Mouse (Mus musculus): ENCODE measurements around the gene Prkaa1. TPM values are rescaled to one million over a fixed set of nuclear protein-coding genes. Genes with fewer than 3 reads are reported as not detected.
"Not testable (repeated sequence)": the region's sequence is repeated elsewhere in the genome, so short reads cannot be mapped to it uniquely, and the experiment has no call there.

The Prkaa1 gene
- polyA plus RNA-seq, 1 experiment from 2014 or later = 17.7 TPM

GRCm38 (mm10) chr15:5188029-5188428 is 44.4 kb downstream of the Prkaa1 start:
- Histone ChIP-seq H3K9me3 (no peaks in the 10 kb centered on the region), H3K4me2 (replicated peaks) (no peak overlapping the region), H3K36me3 (0 out of 2 replicates have a peak, but pooled peaks cover 6% of the 10 kb centered on the region), H3K9ac (no peak overlapping the region), H3K27ac (no peak overlapping the region), H3K27me3 (replicated peaks) (no peaks in the 10 kb centered on the region), H3K4me3 (no peak overlapping the region), H3K4me1 (peaks cover 14% of the 10 kb centered on the region)
- 100% methylated on average over 1 of the region's 1 CpGs for WGBS
- ATAC-seq (ENCODE audit: low FRiP score, low read depth) = no peak

GRCm38 (mm10) chr15:5189504-5190093 is 45.9 kb downstream of the Prkaa1 start:
- H3K9me3 ChIP-seq = no peaks in the 10 kb centered on the region
- peaks cover 11% of the 10 kb centered on the region for H3K4me1 ChIP-seq
- no peak overlapping the region for H3K9ac ChIP-seq
- H3K4me3 ChIP-seq = no peak overlapping the region
- H3K27me3 ChIP-seq (replicated peaks) = no peaks in the 10 kb centered on the region
- ATAC-seq (ENCODE audit: low FRiP score, low read depth) = no peak
- no peak overlapping the region for H3K27ac ChIP-seq
- 0 out of 2 replicates have a peak, but pooled peaks cover 6% of the 10 kb centered on the region for H3K36me3 ChIP-seq
- 76% methylated on average over 10 of the region's 10 CpGs for WGBS
- H3K4me2 ChIP-seq (replicated peaks) = no peak overlapping the region

- H3K9me3 ChIP-seq = no peaks in the 10 kb centered on the region
- H3K27me3 ChIP-seq (replicated peaks) = no peaks in the 10 kb centered on the region
- 86% methylated on average over 3 of the region's 3 CpGs for WGBS
- H3K9ac ChIP-seq = no peak overlapping the region
- no peaks in the 10 kb centered on the region for H3K4me1 ChIP-seq
- 0 out of 2 replicates have a peak, but pooled peaks cover 6% of the 10 kb centered on the region for H3K36me3 ChIP-seq
- no peak overlapping the region for H3K4me2 ChIP-seq (replicated peaks)
- no peak overlapping the region for H3K27ac ChIP-seq
- no peak overlapping the region for H3K4me3 ChIP-seq
- no peak for ATAC-seq (ENCODE audit: low FRiP score, low read depth)
These were observed 50.2 kb downstream of the Prkaa1 start for GRCm38 (mm10) chr15:5193833-5194232.

GRCm38 (mm10) chr15:5194446-5194845 is 50.8 kb downstream of the Prkaa1 start:
- Histone ChIP-seq H3K4me2 (replicated peaks) (no peak overlapping the region), H3K4me3 (no peak overlapping the region), H3K27me3 (replicated peaks) (no peaks in the 10 kb centered on the region), H3K4me1 (no peaks in the 10 kb centered on the region), H3K36me3 (0 out of 2 replicates have a peak, but pooled peaks cover 6% of the 10 kb centered on the region), H3K27ac (no peak overlapping the region), H3K9ac (no peak overlapping the region), H3K9me3 (no peaks in the 10 kb centered on the region)
- ATAC-seq (ENCODE audit: low FRiP score, low read depth) = no peak
- 93% methylated on average over 6 of the region's 6 CpGs for WGBS

- no peak for ATAC-seq (ENCODE audit: low FRiP score, low read depth)
- Histone ChIP-seq H3K27me3 (replicated peaks) (no peaks in the 10 kb centered on the region), H3K4me2 (replicated peaks) (no peak overlapping the region), H3K4me3 (no peak overlapping the region), H3K9ac (no peak overlapping the region), H3K9me3 (no peaks in the 10 kb centered on the region), H3K36me3 (peaks cover 5% of the 10 kb centered on the region; the same call in 1 of the 2 replicates), H3K27ac (no peak overlapping the region), H3K4me1 (no peaks in the 10 kb centered on the region)
- WGBS = 90% methylated on average over 9 of the region's 9 CpGs
These were observed 51.3 kb downstream of the Prkaa1 start for GRCm38 (mm10) chr15:5194931-5195330.

- WGBS = 43% methylated on average over 4 of the region's 4 CpGs
- no peaks in the 10 kb centered on the region for H3K9me3 ChIP-seq
- H3K4me3 ChIP-seq = no peak overlapping the region
- peaks cover 7% of the 10 kb centered on the region for H3K36me3 ChIP-seq
- H3K9ac ChIP-seq = no peak overlapping the region
- H3K27ac ChIP-seq = no peak overlapping the region
- no peaks in the 10 kb centered on the region for H3K27me3 ChIP-seq (replicated peaks)
- ATAC-seq (ENCODE audit: low FRiP score, low read depth) = no peak
- H3K4me2 ChIP-seq (replicated peaks) = no peak overlapping the region
- H3K4me1 ChIP-seq = no peaks in the 10 kb centered on the region
These were observed 52.4 kb downstream of the Prkaa1 start for GRCm38 (mm10) chr15:5195987-5196514.

GRCm38 (mm10) chr15:5196691-5197090 is 53.0 kb downstream of the Prkaa1 start:
- Histone ChIP-seq H3K27me3 (replicated peaks) (no peaks in the 10 kb centered on the region), H3K27ac (no peak overlapping the region), H3K4me3 (no peak overlapping the region), H3K4me2 (replicated peaks) (no peak overlapping the region), H3K9me3 (no peaks in the 10 kb centered on the region), H3K36me3 (peaks cover 7% of the 10 kb centered on the region), H3K4me1 (no peaks in the 10 kb centered on the region), H3K9ac (no peak overlapping the region)
- 69% methylated on average over 4 of the region's 4 CpGs for WGBS
- no peak for ATAC-seq (ENCODE audit: low FRiP score, low read depth)

GRCm38 (mm10) chr15:5205222-5205621 is 61.6 kb downstream of the Prkaa1 start:
- Histone ChIP-seq H3K27me3 (replicated peaks) (no peaks in the 10 kb centered on the region), H3K4me3 (no peak overlapping the region), H3K27ac (no peak overlapping the region), H3K9me3 (no peaks in the 10 kb centered on the region), H3K9ac (no peak overlapping the region), H3K4me1 (no peaks in the 10 kb centered on the region), H3K36me3 (peaks cover 2% of the 10 kb centered on the region), H3K4me2 (replicated peaks) (no peak overlapping the region)
- 93% methylated on average over 9 of the region's 9 CpGs for WGBS
- ATAC-seq (ENCODE audit: low FRiP score, low read depth) = no peak

GRCm38 (mm10) chr15:5209116-5209515 is 65.5 kb downstream of the Prkaa1 start:
- 98% methylated on average over 3 of the region's 3 CpGs for WGBS
- Histone ChIP-seq H3K4me1 (no peaks in the 10 kb centered on the region), H3K27me3 (replicated peaks) (no peaks in the 10 kb centered on the region), H3K9me3 (no peaks in the 10 kb centered on the region), H3K36me3 (peaks cover 5% of the 10 kb centered on the region; the same call in 1 of the 2 replicates), H3K4me3 (no peak overlapping the region), H3K27ac (no peak overlapping the region), H3K4me2 (replicated peaks) (no peak overlapping the region), H3K9ac (no peak overlapping the region)
- no peak for ATAC-seq (ENCODE audit: low FRiP score, low read depth)

- Histone ChIP-seq H3K4me3 (no peak overlapping the region), H3K27me3 (replicated peaks) (no peaks in the 10 kb centered on the region), H3K9ac (no peak overlapping the region), H3K27ac (no peak overlapping the region), H3K4me1 (no peaks in the 10 kb centered on the region), H3K36me3 (no peaks in the 10 kb centered on the region), H3K4me2 (replicated peaks) (no peak overlapping the region), H3K9me3 (no peaks in the 10 kb centered on the region)
- ATAC-seq (ENCODE audit: low FRiP score, low read depth) = no peak
- 88% methylated on average over 6 of the region's 6 CpGs for WGBS
These were observed 76.8 kb downstream of the Prkaa1 start for GRCm38 (mm10) chr15:5220491-5220890.

GRCm38 (mm10) chr15:5230746-5231145 is 87.1 kb downstream of the Prkaa1 start:
- ATAC-seq (ENCODE audit: low FRiP score, low read depth); H3K27ac ChIP-seq; H3K4me3 ChIP-seq; H3K9ac ChIP-seq; H3K27me3 ChIP-seq (replicated peaks); H3K36me3 ChIP-seq; H3K9me3 ChIP-seq; H3K4me1 ChIP-seq; H3K4me2 ChIP-seq (replicated peaks): not testable (repeated sequence)
- 89% methylated on average over 10 of the region's 10 CpGs for WGBS

Data from neural tube, embryonic 12.5 days (tissue).